Mouse (Mus musculus): ENCODE measurements around the gene Car2. TPM values are rescaled to one million over a fixed set of nuclear protein-coding genes. Genes with fewer than 3 reads are reported as not detected.

Gene Car2
- 27.9 and 43.7 TPM in 2 replicates for polyA plus RNA-seq (2014; fragmentation: Nextera tagmentation; extraction: Ambion mirVana)

- under 1% methylated on average over 88 of the region's 95 CpGs for WGBS
- Histone ChIP-seq H3K4me1 (ENCODE audit: control insufficient read depth in 2 of 2, insufficient read depth in 2 of 2, low read length in 2 of 2) (peaks cover 2 to 4% of the 10 kb centered on the region in 2 experiments; a peak in 2 of 4 replicates), H3K9ac (ENCODE audit: low read length) (peak within 1 kb of the TSS; percentile 83), H3K9me3 (ENCODE audit: control insufficient read depth, low read length) (no peaks in the 10 kb centered on the region), H3K4me2 (ENCODE audit: low read length) (peak within 1 kb of the TSS; percentile 86), H3K27me3 (ENCODE audit: control insufficient read depth, insufficient read depth, low read length) (no peaks in the 10 kb centered on the region), H3K27ac (replicated peaks in 1 of 2; ENCODE audit: control insufficient read depth in 1 of 2, insufficient read depth in 1 of 2, low read depth in 2 of 2, low read length in 2 of 2) (peak within 1 kb of the TSS; percentile 66 to 76), H3K36me3 (ENCODE audit: control insufficient read depth, insufficient read depth, low read length) (no peaks in the 10 kb centered on the region), H3K4me3 (ENCODE audit: control insufficient read depth in 1 of 2, insufficient read depth in 1 of 2, low read depth in 1 of 2, low read length in 2 of 2) (peak within 1 kb of the TSS; percentile 70 to 79)
- ATAC-seq (ENCODE audit: insufficient number of reproducible peaks, insufficient read depth, low FRiP score, low read depth) = peak; percentile 80
These were observed at the start of gene Car2 for GRCm38 (mm10) chr3:14886102-14887098. Car2 (plus strand) TSS chr3:14886273.

- no peak for ATAC-seq (ENCODE audit: insufficient number of reproducible peaks, insufficient read depth, low FRiP score, low read depth)
- Histone ChIP-seq H3K9me3 (ENCODE audit: control insufficient read depth, low read length) (no peaks in the 10 kb centered on the region), H3K27ac (replicated peaks in 1 of 2; ENCODE audit: control insufficient read depth in 1 of 2, insufficient read depth in 1 of 2, low read depth in 2 of 2, low read length in 2 of 2) (no peak overlapping the region), H3K4me2 (ENCODE audit: low read length) (no peak overlapping the region), H3K9ac (ENCODE audit: low read length) (no peak overlapping the region), H3K27me3 (ENCODE audit: control insufficient read depth, insufficient read depth, low read length) (no peaks in the 10 kb centered on the region), H3K4me1 (ENCODE audit: control insufficient read depth in 2 of 2, insufficient read depth in 2 of 2, low read length in 2 of 2) (no peaks in the 10 kb centered on the region), H3K4me3 (ENCODE audit: control insufficient read depth in 1 of 2, insufficient read depth in 1 of 2, low read depth in 1 of 2, low read length in 2 of 2) (no peak overlapping the region), H3K36me3 (ENCODE audit: control insufficient read depth, insufficient read depth, low read length) (no peaks in the 10 kb centered on the region)
- 92% methylated on average over 1 of the region's 1 CpGs for WGBS
These were observed 47.1 kb upstream of the Car2 start for GRCm38 (mm10) chr3:14838936-14839335.

DNA sequence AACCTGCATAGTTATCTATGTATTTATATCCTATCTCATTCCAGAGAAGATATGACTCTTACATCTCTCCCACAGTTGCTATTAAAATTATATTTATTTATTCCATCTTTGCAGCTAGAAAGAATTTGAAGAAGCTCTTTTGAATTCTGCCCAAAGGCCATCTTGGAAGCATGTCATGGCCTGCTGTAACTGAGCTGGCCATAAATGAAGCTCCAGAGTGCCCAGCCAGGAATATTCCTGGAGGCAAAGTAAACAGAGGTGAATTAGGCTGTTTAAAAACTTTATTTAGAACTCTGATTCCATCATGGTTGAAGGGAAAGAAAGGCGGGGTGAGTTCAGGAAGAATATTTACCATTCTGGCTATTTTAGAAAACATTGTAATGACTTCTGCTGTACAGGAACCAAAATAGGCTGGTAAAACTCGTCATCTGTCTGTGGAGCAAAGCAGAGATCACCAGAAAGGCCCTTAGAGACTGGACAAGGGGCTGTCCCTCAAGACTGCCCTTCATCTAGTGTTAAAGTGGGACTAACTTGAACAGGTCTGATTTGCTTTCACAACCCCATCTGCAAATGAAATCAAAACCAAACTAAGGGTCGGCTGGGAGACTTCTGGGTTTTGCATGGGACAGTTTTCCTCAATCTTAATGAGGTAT, 46.5 kb upstream of the Car2 start:
- Histone ChIP-seq H3K36me3 (ENCODE audit: control insufficient read depth, insufficient read depth, low read length) (no peaks in the 10 kb centered on the region), H3K27me3 (ENCODE audit: control insufficient read depth, insufficient read depth, low read length) (no peaks in the 10 kb centered on the region), H3K4me2 (ENCODE audit: low read length) (no peak overlapping the region), H3K4me3 (ENCODE audit: control insufficient read depth in 1 of 2, insufficient read depth in 1 of 2, low read depth in 1 of 2, low read length in 2 of 2) (no peak overlapping the region), H3K9ac (ENCODE audit: low read length) (no peak overlapping the region), H3K9me3 (ENCODE audit: control insufficient read depth, low read length) (no peaks in the 10 kb centered on the region), H3K4me1 (ENCODE audit: control insufficient read depth in 2 of 2, insufficient read depth in 2 of 2, low read length in 2 of 2) (no peaks in the 10 kb centered on the region), H3K27ac (replicated peaks in 1 of 2; ENCODE audit: control insufficient read depth in 1 of 2, insufficient read depth in 1 of 2, low read depth in 2 of 2, low read length in 2 of 2) (no peak overlapping the region)
- 67% methylated on average over 3 of the region's 3 CpGs for WGBS
- ATAC-seq (ENCODE audit: insufficient number of reproducible peaks, insufficient read depth, low FRiP score, low read depth) = no peak

DNA sequence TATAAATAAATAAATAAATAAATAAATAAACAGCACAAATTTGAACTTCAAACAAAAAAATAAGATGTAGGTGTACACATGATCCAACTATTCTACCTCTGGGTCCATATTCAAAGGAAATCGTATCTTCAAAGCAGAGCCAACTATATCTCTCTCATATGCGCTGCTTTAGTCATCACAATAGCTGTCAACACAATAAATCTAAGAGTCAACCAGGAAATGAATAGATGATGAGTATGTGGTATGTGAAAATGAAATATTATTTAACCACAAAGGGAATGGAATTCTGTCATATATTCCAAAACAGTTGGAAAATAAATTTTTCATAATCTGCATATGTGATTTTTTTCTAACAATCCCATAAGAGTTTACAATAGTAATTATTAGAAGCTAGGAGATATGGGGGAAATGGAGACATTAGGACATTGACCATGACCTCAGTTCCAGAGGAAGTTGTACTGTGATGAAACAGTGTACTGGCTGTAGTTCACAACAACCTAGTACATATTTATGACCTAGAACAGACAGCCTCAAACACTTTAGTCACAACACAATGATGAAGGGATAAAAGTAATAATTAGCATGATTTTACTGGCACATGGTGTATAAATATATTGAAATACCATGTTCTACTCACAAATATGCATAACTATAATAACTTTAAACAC, 37.4 kb upstream of the Car2 start:
- WGBS = 72% methylated on average over 2 of the region's 2 CpGs
- Histone ChIP-seq H3K27ac (replicated peaks in 1 of 2; ENCODE audit: control insufficient read depth in 1 of 2, insufficient read depth in 1 of 2, low read depth in 2 of 2, low read length in 2 of 2) (no peak overlapping the region), H3K9me3 (ENCODE audit: control insufficient read depth, low read length) (no peaks in the 10 kb centered on the region), H3K4me1 (ENCODE audit: control insufficient read depth in 2 of 2, insufficient read depth in 2 of 2, low read length in 2 of 2) (no peaks in the 10 kb centered on the region), H3K4me3 (ENCODE audit: control insufficient read depth in 1 of 2, insufficient read depth in 1 of 2, low read depth in 1 of 2, low read length in 2 of 2) (no peak overlapping the region), H3K36me3 (ENCODE audit: control insufficient read depth, insufficient read depth, low read length) (no peaks in the 10 kb centered on the region), H3K9ac (ENCODE audit: low read length) (no peak overlapping the region), H3K4me2 (ENCODE audit: low read length) (no peak overlapping the region), H3K27me3 (ENCODE audit: control insufficient read depth, insufficient read depth, low read length) (no peaks in the 10 kb centered on the region)
- ATAC-seq (ENCODE audit: insufficient number of reproducible peaks, insufficient read depth, low FRiP score, low read depth) = no peak

GRCm38 (mm10) chr3:14853966-14854365, 32.1 kb upstream of the Car2 start:
- Histone ChIP-seq H3K4me3 (ENCODE audit: control insufficient read depth in 1 of 2, insufficient read depth in 1 of 2, low read depth in 1 of 2, low read length in 2 of 2) (no peak overlapping the region), H3K9me3 (ENCODE audit: control insufficient read depth, low read length) (no peaks in the 10 kb centered on the region), H3K9ac (ENCODE audit: low read length) (no peak overlapping the region), H3K36me3 (ENCODE audit: control insufficient read depth, insufficient read depth, low read length) (no peaks in the 10 kb centered on the region), H3K4me2 (ENCODE audit: low read length) (no peak overlapping the region), H3K27me3 (ENCODE audit: control insufficient read depth, insufficient read depth, low read length) (no peaks in the 10 kb centered on the region), H3K4me1 (ENCODE audit: control insufficient read depth in 2 of 2, insufficient read depth in 2 of 2, low read length in 2 of 2) (no peaks in the 10 kb centered on the region), H3K27ac (replicated peaks in 1 of 2; ENCODE audit: control insufficient read depth in 1 of 2, insufficient read depth in 1 of 2, low read depth in 2 of 2, low read length in 2 of 2) (no peak overlapping the region)
- 52% methylated on average over 5 of the region's 5 CpGs for WGBS
- no peak for ATAC-seq (ENCODE audit: insufficient number of reproducible peaks, insufficient read depth, low FRiP score, low read depth)

DNA sequence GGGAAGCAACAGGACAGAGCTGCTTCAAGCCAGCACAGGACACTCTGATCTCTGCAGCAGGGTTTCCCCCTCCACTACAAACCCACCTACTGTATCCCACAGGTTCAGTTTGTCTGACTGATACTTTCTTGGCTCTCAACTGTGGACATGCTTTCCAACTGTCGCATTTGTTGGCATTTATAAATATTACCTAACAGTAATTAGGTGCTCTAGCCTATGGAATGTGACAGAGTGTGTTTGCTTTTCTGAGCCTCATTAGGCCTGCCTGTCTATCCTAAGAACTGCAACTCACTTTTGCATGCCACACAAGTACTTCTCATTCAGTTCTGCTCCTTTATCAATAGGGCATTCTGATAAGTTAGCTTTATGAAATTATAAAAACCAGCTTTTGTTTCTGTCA, 31.6 kb upstream of the Car2 start:
- H3K4me1 ChIP-seq (ENCODE audit: control insufficient read depth in 2 of 2, insufficient read depth in 2 of 2, low read length in 2 of 2) = no peaks in the 10 kb centered on the region
- no peak overlapping the region for H3K27ac ChIP-seq (replicated peaks in 1 of 2; ENCODE audit: control insufficient read depth in 1 of 2, insufficient read depth in 1 of 2, low read depth in 2 of 2, low read length in 2 of 2)
- 67% methylated on average over 1 of the region's 1 CpGs for WGBS
- H3K27me3 ChIP-seq (ENCODE audit: control insufficient read depth, insufficient read depth, low read length) = no peaks in the 10 kb centered on the region
- H3K4me3 ChIP-seq (ENCODE audit: control insufficient read depth in 1 of 2, insufficient read depth in 1 of 2, low read depth in 1 of 2, low read length in 2 of 2) = no peak overlapping the region
- H3K9me3 ChIP-seq (ENCODE audit: control insufficient read depth, low read length) = no peaks in the 10 kb centered on the region
- H3K9ac ChIP-seq (ENCODE audit: low read length) = no peak overlapping the region
- H3K36me3 ChIP-seq (ENCODE audit: control insufficient read depth, insufficient read depth, low read length) = no peaks in the 10 kb centered on the region
- H3K4me2 ChIP-seq (ENCODE audit: low read length) = no peak overlapping the region
- no peak for ATAC-seq (ENCODE audit: insufficient number of reproducible peaks, insufficient read depth, low FRiP score, low read depth)

GRCm38 (mm10) chr3:14857874-14858273, 28.2 kb upstream of the Car2 start:
- Histone ChIP-seq H3K36me3 (ENCODE audit: control insufficient read depth, insufficient read depth, low read length) (no peaks in the 10 kb centered on the region), H3K4me1 (ENCODE audit: control insufficient read depth in 2 of 2, insufficient read depth in 2 of 2, low read length in 2 of 2) (0 out of 4 replicates have a peak, but pooled peaks cover 0 to 4% of the 10 kb centered on the region in 2 experiments), H3K27me3 (ENCODE audit: control insufficient read depth, insufficient read depth, low read length) (no peaks in the 10 kb centered on the region), H3K4me3 (ENCODE audit: control insufficient read depth in 1 of 2, insufficient read depth in 1 of 2, low read depth in 1 of 2, low read length in 2 of 2) (no peak overlapping the region), H3K4me2 (ENCODE audit: low read length) (no peak overlapping the region), H3K9me3 (ENCODE audit: control insufficient read depth, low read length) (no peaks in the 10 kb centered on the region), H3K9ac (ENCODE audit: low read length) (no peak overlapping the region), H3K27ac (replicated peaks in 1 of 2; ENCODE audit: control insufficient read depth in 1 of 2, insufficient read depth in 1 of 2, low read depth in 2 of 2, low read length in 2 of 2) (no peak overlapping the region)
- WGBS = 74% methylated on average over 3 of the region's 3 CpGs
- no peak for ATAC-seq (ENCODE audit: insufficient number of reproducible peaks, insufficient read depth, low FRiP score, low read depth)
